ENCODE assay signal across 14 mouse cellular contexts in the genomic region with DNA sequence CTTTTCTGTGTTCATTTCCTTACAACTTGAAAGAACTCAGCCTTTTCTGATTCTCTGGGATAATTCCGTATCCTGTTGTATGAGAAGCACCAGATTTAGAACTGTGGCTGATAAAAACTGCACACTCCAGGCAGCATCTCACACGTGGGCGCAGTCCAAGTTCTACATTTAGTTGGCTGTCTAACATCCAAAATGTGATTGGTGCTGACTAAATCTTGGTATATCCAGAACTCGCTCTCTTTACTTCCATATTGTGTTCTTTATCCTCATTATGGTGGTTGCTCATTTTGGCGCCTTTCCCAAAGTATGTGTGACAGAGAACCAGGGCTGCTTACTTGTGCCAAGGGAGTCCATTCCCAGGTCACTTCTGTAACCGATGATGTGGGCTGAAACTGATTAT. TPM values are rescaled to one million over a fixed set of nuclear protein-coding genes. Genes with fewer than 3 reads are reported as not detected.
A peak's percentile ranks its signal among the peaks of the same experiment; 100 is the strongest.
DNase-seq lines count a peak whose midpoint lies in the region; ATAC-seq lines count a peak whose summit lies in the region.
"Had no signal": no experiment of that assay in that cellular context is flagged by ENCODE, and none has a peak within 500 bp of the region (broad histone marks: within the 10 kb centered on the region; RNA-seq: fewer than 3 reads in every experiment).

No protein-coding gene starts in this region.

- H3K27me3 ChIP-seq in kidney, embryonic 16.5 days (ENCODE audit: insufficient read depth, low read length) = no peaks in the 10 kb centered on the region
- H3K27me3 ChIP-seq: CH12.LX; hindbrain, embryonic 13.5 days had no signal

- H3K4me3 ChIP-seq in kidney, embryonic 16.5 days (ENCODE audit: low read length) = no peak overlapping the region
- H3K4me3 ChIP-seq: erythroblast, embryonic 14.5 days; hindbrain, embryonic 13.5 days had no signal

- no peak for ATAC-seq in kidney, embryonic 16.5 days (ENCODE audit: low FRiP score, low TSS enrichment)

- H3K4me1 ChIP-seq in kidney, embryonic 16.5 days (ENCODE audit: insufficient read depth, low read length) = peaks cover 13% of the 10 kb centered on the region; the same call in 1 of the 2 replicates

- H3K36me3 ChIP-seq in kidney, embryonic 16.5 days (ENCODE audit: insufficient read depth, low read length) = no peaks in the 10 kb centered on the region
- H3K36me3 ChIP-seq: hindbrain, embryonic 13.5 days had no signal

- no peak overlapping the region for H3K9ac ChIP-seq in kidney, embryonic 16.5 days (replicated peaks; ENCODE audit: low read length)
- H3K9ac ChIP-seq: hindbrain, embryonic 13.5 days had no signal

- H3K27ac ChIP-seq in kidney, embryonic 16.5 days (ENCODE audit: low read length) = no peak overlapping the region
- H3K27ac ChIP-seq: hindbrain, embryonic 13.5 days; kidney, postnatal 0 days had no signal

- no peaks in the 10 kb centered on the region for H3K9me3 ChIP-seq in kidney, embryonic 16.5 days (ENCODE audit: low read length)
- H3K9me3 ChIP-seq: hindbrain, embryonic 13.5 days had no signal

- intact Hi-C loops in heart, postnatal 25 days (cut with DNase I) = loop anchor here (5.0 to 10.0 kb wide), 2 partner anchors 351 to 449 kb away; partner anchors contain the start of gene St8sia4
- intact Hi-C loops in left cerebral cortex, postnatal 14 days (cut with DNase I) = no loop called here

- DNase-seq in heart, adult 18-20 months = peak; percentile 24 to 33
- no peak for DNase-seq in heart, postnatal 25 days (ENCODE audit: low spot score)
- DNase-seq in brain, embryonic 18.5 days (ENCODE audit: low read depth, low spot score) = peak; percentile 45
- peak; percentile 12 to 16 for DNase-seq in frontal cortex, postnatal 14 days (ENCODE audit: low spot score in 2 of 2)
- DNase-seq in left cerebral cortex, postnatal 14 days (ENCODE audit: low spot score in 2 of 2) = peak; percentile 53 to 60
- DNase-seq in adrenal gland, postnatal 36 days = no peak
- no peak for DNase-seq in embryo, embryonic 10 days (ENCODE audit: low spot score)
- DNase-seq: spleen, adult 18-20 months; thymus, postnatal 36 days had no signal

- H3K4me2 ChIP-seq in kidney, embryonic 16.5 days (replicated peaks; ENCODE audit: low read depth, low read length) = no peak overlapping the region
- H3K4me2 ChIP-seq: hindbrain, embryonic 13.5 days had no signal

- WGBS in kidney, embryonic 16.5 days = 75% methylated on average over 6 of the region's 6 CpGs

RNA-seq across cellular contexts. Expression of gene Fam174a, which starts 2.6 kb away (rescaled TPM):
- total RNA-seq in heart, adult 18-20 months (2021) = 10 to 100 TPM; 26.4 to 27.3 TPM
- total RNA-seq in heart, postnatal 25 days (2021) = 10 to 100 TPM; 25.5 to 25.6 TPM
- 10 to 100 TPM; 31.8 to 36.9 TPM for total RNA-seq in left cerebral cortex, postnatal 14 days (2021)
- polyA plus RNA-seq in kidney, embryonic 16.5 days (2015; fragmentation: Nextera tagmentation; extraction: Ambion mirVana) = 24.5 and 27.9 TPM in 2 replicates
- 10 to 100 TPM; 22.1 to 40.3 TPM for total RNA-seq in adrenal gland, postnatal 36 days (2021)

Comparison
In these comparisons a context has a peak if more than half of its experiments do, and no peak if none do; other contexts are left out.
1. DNase-seq: peak in heart, adult 18-20 months (2 of 2), brain, embryonic 18.5 days (single experiment), frontal cortex, postnatal 14 days (2 of 2) and left cerebral cortex, postnatal 14 days (2 of 2); none in heart, postnatal 25 days (single experiment), adrenal gland, postnatal 36 days (0 of 2) and embryo, embryonic 10 days (single experiment).